Mouse (Mus musculus) thymus, adult 2 months (tissue): Measurements from ENCODE around the gene Enox1.

Experiments used
- CTCF ChIP-seq: fragments of 200-500 bp; IDR thresholded peaks from 2 replicates; pipeline ENCODE4 v1.5.1; 2012; ENCODE audit warnings: mild to moderate bottlenecking, control low read depth, low read length, moderate library complexity, borderline replicate concordance; ENCODE audit not compliant: control insufficient read depth, poor library complexity, insufficient read depth; ENCODE audit errors: extremely low read depth
- POLR2A ChIP-seq: fragments of 200-500 bp; IDR thresholded peaks from 2 replicates; pipeline ENCODE4 v1.6.1; 2012; ENCODE audit warnings: mild to moderate bottlenecking, low read length, control low read depth, moderate library complexity; ENCODE audit not compliant: control insufficient read depth, poor library complexity, insufficient read depth; ENCODE audit errors: extremely low read depth

GRCm38 (mm10) chr14:77329791-77330190, 173.2 kb downstream of the Enox1 start:
- no peak for TF ChIP-seq CTCF
- no peak for TF ChIP-seq POLR2A
